Mouse (Mus musculus) liver, adult 2 months (tissue): ENCODE results near the gene Pten.

ENCODE experiments used
- CTCF ChIP-seq: fragments of 200-500 bp; IDR thresholded peaks from 2 replicates; pipeline ENCODE4 v1.5.1; 2011; ENCODE audit warnings: low read depth, low read length, control low read depth
- POLR2A ChIP-seq: fragments of 200-500 bp; IDR thresholded peaks from 2 replicates; pipeline ENCODE4 v1.6.1; 2011; ENCODE audit warnings: low read length, control low read depth; ENCODE audit not compliant: insufficient read depth; ENCODE audit errors: extremely low read depth

DNA sequence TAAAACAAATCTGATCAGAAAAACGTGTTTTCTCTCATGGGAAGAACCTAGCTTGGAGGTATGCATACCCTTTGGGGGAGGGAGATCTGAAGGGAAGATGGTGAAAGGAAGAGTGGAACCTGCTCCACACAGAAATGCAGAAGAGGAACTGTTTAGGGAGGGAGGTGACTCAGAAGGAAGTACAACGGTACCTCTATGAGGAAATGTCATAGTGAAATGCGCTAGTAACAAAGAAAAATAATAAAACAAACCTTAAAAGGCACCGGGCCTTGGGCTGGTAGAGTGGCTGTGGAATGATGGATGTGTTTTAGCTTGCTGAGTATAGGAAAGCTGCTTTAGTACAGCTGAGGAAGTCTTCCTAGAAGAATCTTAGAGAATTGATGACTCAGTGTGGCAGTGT lies 47.4 kb downstream of the Pten start:
- TF ChIP-seq CTCF (no peak), POLR2A (no peak)
